Mouse (Mus musculus): ENCODE results near the gene Hba-a2.

- TF ChIP-seq POLR2A (IDR thresholded peaks at IDR 0.05; ENCODE audit: low read depth, low read length): no peak
- peak; percentile 89 for TF ChIP-seq CTCF (IDR thresholded peaks at IDR 0.05; ENCODE audit: borderline replicate concordance, insufficient read depth, low read length)
Measured at GRCm38 (mm10) chr11:32342770-32343191, 46.5 kb downstream of the Hba-a2 start.
